Mouse (Mus musculus) limb, embryonic 10.5 days (tissue): ENCODE data around the gene Leng9. TPM values are rescaled to one million over a fixed set of nuclear protein-coding genes. Genes with fewer than 3 reads are reported as not detected.
"Not testable (repeated sequence)": the region's sequence is repeated elsewhere in the genome, so short reads cannot be mapped to it uniquely, and the experiment has no call there.

ENCODE experiments used
- DNase-seq: peaks from one replicate; pipeline ENCODE4 v3.0.0-alpha.2; 2017; ENCODE audit warnings: low spot score
- H3K27ac ChIP-seq: fragments of 300-500 bp; sonication (generic); 2 replicates; pipeline ENCODE4 v1.5.1; 2016; ENCODE audit warnings: mild to moderate bottlenecking
- H3K27me3 ChIP-seq: fragments of 300-500 bp; sonication (generic); 2 replicates; pipeline ENCODE4 v1.6.1; 2016; ENCODE audit warnings: low read depth, mild to moderate bottlenecking; ENCODE audit not compliant: poor library complexity, severe bottlenecking
- H3K36me3 ChIP-seq: fragments of 300-500 bp; sonication (generic); 2 replicates; pipeline ENCODE4 v1.6.1; 2016; ENCODE audit warnings: mild to moderate bottlenecking, moderate library complexity
- H3K4me1 ChIP-seq: fragments of 300-500 bp; sonication (generic); 2 replicates; pipeline ENCODE4 v1.6.1; 2016
- H3K4me3 ChIP-seq: fragments of 300-500 bp; sonication (generic); 2 replicates; pipeline ENCODE4 v1.5.1; 2016; ENCODE audit warnings: mild to moderate bottlenecking, moderate library complexity
- H3K9me3 ChIP-seq: fragments of 300-500 bp; sonication (generic); replicated peaks from 2 replicates; pipeline ENCODE4 v1.6.1; 2016; ENCODE audit warnings: mild to moderate bottlenecking
- WGBS: fragments of 180-500 bp; shearing (Covaris S2); methylation state at CpG from one replicate; pipeline ENCODE4 v1.1.7; 2016; 5-methylcytosine and 5-hydroxymethylcytosine counted together
- polyA plus RNA-seq: library from polyadenylated mRNA; unstranded; fragments of >200 nt; fragmentation: Nextera tagmentation; extraction: Ambion mirVana; gene quantifications from 2 replicates; pipeline ENCODE4 v1.2.1, GENCODE M21; 2016

The Leng9 gene
- polyA plus RNA-seq, result 1.2 and 2.0 TPM in 2 replicates

- Histone ChIP-seq H3K4me1 (peaks cover 26% of the 10 kb centered on the region), H3K27ac (peak within 1 kb of the TSS; percentile 81), H3K27me3 (peaks cover 41% of the 10 kb centered on the region), H3K4me3 (peak within 1 kb of the TSS; percentile 74), H3K9me3 (no peaks in the 10 kb centered on the region), H3K36me3 (peaks cover 41% of the 10 kb centered on the region)
- WGBS, result 2% methylated on average over 14 of the region's 14 CpGs
- no peak for DNase-seq
Observed at GRCm38 (mm10) chr7:4150059-4150541, at the start of gene Leng9. TSS of gene Leng9 (minus strand) at chr7:4150374.

DNA sequence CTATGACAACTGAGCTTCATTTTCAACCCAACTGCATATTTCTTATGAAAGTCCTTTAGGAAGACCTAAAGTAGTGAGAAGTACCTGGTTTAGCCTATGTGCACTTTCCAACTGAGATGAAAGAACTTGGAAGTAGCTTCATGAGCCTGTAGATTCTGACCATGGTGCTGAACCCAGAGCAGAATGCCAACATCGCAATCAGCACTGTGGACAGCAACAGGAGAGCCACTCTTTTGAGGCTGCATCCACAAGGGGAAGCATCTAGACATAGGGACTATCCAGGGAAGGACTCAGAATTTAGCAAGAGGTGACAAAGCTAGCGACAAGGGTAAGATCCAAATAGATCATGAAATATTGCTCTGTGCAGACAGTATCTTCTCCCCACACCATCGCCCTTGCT is 28.3 kb upstream of the Leng9 start:
- H3K9me3 ChIP-seq, result no peaks in the 10 kb centered on the region
- H3K27ac ChIP-seq, result no peak overlapping the region
- H3K36me3 ChIP-seq, result no peaks in the 10 kb centered on the region
- WGBS, result 47% methylated on average over 3 of the region's 3 CpGs
- H3K4me1 ChIP-seq, result no peaks in the 10 kb centered on the region
- peak; percentile 49 for DNase-seq
- no peaks in the 10 kb centered on the region for H3K27me3 ChIP-seq
- H3K4me3 ChIP-seq, result no peak overlapping the region

DNA sequence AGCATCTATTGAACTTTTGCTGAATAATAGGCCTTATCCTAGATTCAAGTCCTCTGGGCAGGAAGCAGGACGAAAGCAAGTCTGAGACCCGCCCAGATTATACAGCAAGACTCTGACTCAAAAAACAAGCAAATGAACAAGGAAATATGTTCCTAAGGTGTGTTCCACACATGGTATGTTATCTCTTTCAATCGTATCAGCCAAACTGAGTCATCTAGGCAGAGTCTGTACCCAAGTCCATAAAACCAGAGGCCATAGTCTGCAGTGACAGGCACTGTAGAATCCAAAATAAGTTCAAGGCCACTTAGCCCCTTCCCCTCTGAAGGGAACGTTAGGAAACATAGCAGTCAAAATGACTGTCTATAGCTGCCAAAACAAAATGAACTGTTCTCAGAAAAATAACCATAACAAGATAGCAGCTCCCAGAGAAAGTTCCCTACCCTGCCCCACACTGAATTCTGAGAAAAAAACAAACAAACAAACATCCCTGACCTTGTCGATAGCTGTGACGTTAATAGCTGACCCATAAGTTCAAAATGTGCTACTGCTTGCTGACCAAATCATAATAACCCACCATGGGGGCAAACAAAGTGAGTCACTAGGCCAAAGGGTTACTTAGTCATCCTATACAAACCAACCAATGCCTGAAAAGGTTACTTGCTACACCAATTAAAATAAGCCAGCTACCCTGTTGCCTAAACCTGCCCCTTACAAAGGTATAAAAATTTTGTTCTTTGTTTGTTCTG is 20.2 kb upstream of the Leng9 start:
- no peaks in the 10 kb centered on the region for H3K9me3 ChIP-seq
- H3K4me3 ChIP-seq, result no peak overlapping the region
- no peaks in the 10 kb centered on the region for H3K36me3 ChIP-seq
- DNase-seq, result no peak
- no peaks in the 10 kb centered on the region; the same call in 1 of the 2 replicates for H3K4me1 ChIP-seq
- WGBS, result 88% methylated on average over 6 of the region's 6 CpGs
- no peaks in the 10 kb centered on the region for H3K27me3 ChIP-seq
- no peak overlapping the region for H3K27ac ChIP-seq

- no peak overlapping the region for H3K4me3 ChIP-seq
- H3K36me3 ChIP-seq, result no peaks in the 10 kb centered on the region
- no peaks in the 10 kb centered on the region for H3K9me3 ChIP-seq
- DNase-seq, result no peak
- H3K27me3 ChIP-seq, result no peaks in the 10 kb centered on the region
- no peak overlapping the region for H3K27ac ChIP-seq
- H3K4me1 ChIP-seq, result peaks cover 24% of the 10 kb centered on the region
Observed at GRCm38 (mm10) chr7:4167098-4167497, 16.9 kb upstream of the Leng9 start.

GRCm38 (mm10) chr7:4165286-4165685 is 15.1 kb upstream of the Leng9 start:
- Histone ChIP-seq H3K27ac (peak overlapping the region; percentile 86), H3K9me3 (no peaks in the 10 kb centered on the region), H3K4me3 (peak overlapping the region; percentile 62), H3K27me3 (no peaks in the 10 kb centered on the region), H3K4me1 (peaks cover 24% of the 10 kb centered on the region), H3K36me3 (no peaks in the 10 kb centered on the region)
- no peak for DNase-seq
- WGBS, result 20% methylated on average over 3 of the region's 3 CpGs

GRCm38 (mm10) chr7:4164090-4164910 is 14.1 kb upstream of the Leng9 start, which contains the start of gene Cdc42ep5:
TSS of gene Cdc42ep5 (minus strand) at chr7:4164860.
- no peaks in the 10 kb centered on the region for H3K36me3 ChIP-seq
- H3K27ac ChIP-seq, result peak within 1 kb of the TSS; percentile 86
- peaks cover 24% of the 10 kb centered on the region for H3K4me1 ChIP-seq
- peak within 1 kb of the TSS; percentile 62 for H3K4me3 ChIP-seq
- WGBS, result under 1% methylated on average over 19 of the region's 20 CpGs
- peak; percentile 77 for DNase-seq
- H3K27me3 ChIP-seq, result no peaks in the 10 kb centered on the region
- H3K9me3 ChIP-seq, result no peaks in the 10 kb centered on the region

DNA sequence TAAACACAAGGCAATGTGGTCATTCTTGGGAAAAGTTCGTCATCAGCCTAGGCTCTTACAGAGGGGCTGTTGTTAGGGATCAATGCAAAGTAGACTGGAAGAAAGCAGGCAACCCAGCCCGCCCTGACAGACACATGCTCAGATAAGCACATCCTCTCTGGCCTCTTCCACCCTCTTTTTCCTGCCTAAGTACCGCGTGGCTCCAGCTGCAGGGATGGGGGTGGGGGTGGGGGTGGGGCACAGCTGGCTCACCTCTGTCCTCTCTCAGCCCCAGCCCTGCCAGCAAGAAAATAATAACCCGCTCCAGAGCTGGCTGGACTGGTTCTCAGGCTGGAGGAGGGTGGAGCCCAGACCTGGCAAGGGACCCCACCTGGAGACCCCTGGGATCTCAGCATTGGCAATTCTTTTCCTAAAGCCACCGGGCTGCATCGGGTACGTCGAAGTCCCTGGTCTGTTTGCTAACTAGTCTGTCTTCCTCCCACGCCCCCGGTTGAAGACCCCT is 13.4 kb upstream of the Leng9 start:
- Histone ChIP-seq H3K4me1 (peaks cover 24% of the 10 kb centered on the region), H3K9me3 (no peaks in the 10 kb centered on the region), H3K27ac (peak overlapping the region; percentile 86), H3K36me3 (no peaks in the 10 kb centered on the region), H3K27me3 (no peaks in the 10 kb centered on the region), H3K4me3 (peak overlapping the region; percentile 62)
- 2% methylated on average over 11 of the region's 11 CpGs for WGBS
- peak; percentile 60 for DNase-seq

DNA sequence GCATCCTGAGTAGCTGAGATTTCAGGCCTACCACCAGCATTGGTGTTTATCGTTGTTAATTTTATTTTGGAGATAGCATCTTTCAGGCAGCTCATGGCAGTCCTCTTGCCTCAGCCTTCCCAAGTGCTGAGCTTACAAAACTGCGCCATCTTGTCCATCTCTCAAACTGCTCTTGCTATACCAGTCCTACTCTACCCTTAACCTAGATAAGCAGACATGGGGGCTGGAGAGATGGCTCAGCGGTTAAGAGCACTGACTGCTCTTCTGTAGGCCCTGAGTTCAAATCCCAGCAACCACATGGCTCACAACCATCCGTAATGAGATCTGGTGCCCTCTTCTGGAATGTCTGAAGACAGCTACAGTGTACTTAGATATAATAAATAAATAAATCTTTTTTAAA is 11.4 kb upstream of the Leng9 start:
- 94% methylated on average over 4 of the region's 4 CpGs for WGBS
- H3K9me3 ChIP-seq, H3K4me3 ChIP-seq, H3K36me3 ChIP-seq, H3K27me3 ChIP-seq, DNase-seq, H3K27ac ChIP-seq: not testable (repeated sequence)
- H3K4me1 ChIP-seq, result peaks cover 24% of the 10 kb centered on the region

DNA sequence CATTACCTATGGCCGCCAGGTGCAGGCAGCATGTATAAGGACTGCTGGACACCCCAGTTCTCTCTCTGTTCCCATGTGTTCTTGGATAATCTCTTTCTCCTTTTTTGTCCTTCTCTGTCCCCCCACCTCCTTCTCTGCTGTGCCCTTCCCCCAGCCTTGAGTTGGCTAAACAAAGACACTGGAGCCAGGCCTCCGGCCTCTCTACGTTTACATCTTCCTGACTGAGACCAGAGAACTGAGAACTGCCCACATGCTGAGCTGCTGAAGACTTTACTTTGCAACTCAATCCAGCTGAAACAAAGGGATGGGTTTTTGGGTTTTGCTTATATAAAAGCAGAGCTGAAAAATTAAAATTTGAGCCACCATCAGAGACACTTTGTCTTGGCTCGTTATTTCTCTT is 4.8 kb upstream of the Leng9 start:
- H3K27ac ChIP-seq, result no peak overlapping the region
- no peak for DNase-seq
- H3K9me3 ChIP-seq, result no peaks in the 10 kb centered on the region

DNA sequence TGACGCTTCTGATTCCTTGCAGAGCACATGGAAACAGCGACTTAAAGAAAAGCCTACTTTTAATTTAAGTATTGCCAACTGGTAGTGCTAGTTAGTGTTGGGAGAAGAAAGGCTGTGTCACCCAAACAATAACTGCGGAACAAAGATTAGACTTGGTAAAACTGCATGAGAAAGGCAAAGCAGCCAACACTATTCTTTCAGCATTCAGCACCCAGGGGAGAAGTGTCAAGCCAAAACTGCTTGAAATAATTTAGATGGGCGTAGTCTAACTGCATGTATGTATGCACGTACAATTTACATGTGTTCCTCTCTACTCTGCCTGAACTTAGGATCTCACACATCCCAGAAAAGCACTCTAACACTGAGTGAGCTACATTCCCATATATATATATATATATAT is 4.2 kb upstream of the Leng9 start:
- Histone ChIP-seq H3K27me3 (peaks cover 41% of the 10 kb centered on the region), H3K4me3 (no peak overlapping the region), H3K4me1 (peaks cover 12% of the 10 kb centered on the region), H3K9me3 (no peaks in the 10 kb centered on the region), H3K36me3 (peaks cover 4% of the 10 kb centered on the region; the same call in 1 of the 2 replicates), H3K27ac (no peak overlapping the region)
- no peak for DNase-seq
- WGBS, result 83% methylated on average over 5 of the region's 5 CpGs

More for the DNA sequence above, 4.8 kb upstream of the Leng9 start:
- 51% methylated on average over 4 of the region's 4 CpGs for WGBS
- Histone ChIP-seq H3K4me1 (peaks cover 10% of the 10 kb centered on the region), H3K36me3 (peaks cover 4% of the 10 kb centered on the region; the same call in 1 of the 2 replicates), H3K27me3 (peaks cover 39% of the 10 kb centered on the region), H3K4me3 (no peak overlapping the region)

GRCm38 (mm10) chr7:4151241-4151640 is 1.1 kb upstream of the Leng9 start:
- peaks cover 30% of the 10 kb centered on the region for H3K36me3 ChIP-seq
- H3K27me3 ChIP-seq, result peaks cover 41% of the 10 kb centered on the region
- peaks cover 26% of the 10 kb centered on the region for H3K4me1 ChIP-seq
- WGBS, result 14% methylated on average over 22 of the region's 22 CpGs
- H3K4me3 ChIP-seq, result no peak overlapping the region
- DNase-seq, result no peak
- H3K27ac ChIP-seq, result no peak overlapping the region
- H3K9me3 ChIP-seq, result no peaks in the 10 kb centered on the region

- peaks cover 26% of the 10 kb centered on the region for H3K4me1 ChIP-seq
- no peak for DNase-seq
- H3K36me3 ChIP-seq, result peaks cover 34% of the 10 kb centered on the region
- WGBS, result 9% methylated on average over 14 of the region's 14 CpGs
- H3K27ac ChIP-seq, result no peak overlapping the region
- no peaks in the 10 kb centered on the region for H3K9me3 ChIP-seq
- H3K4me3 ChIP-seq, result peak overlapping the region; percentile 74
- H3K27me3 ChIP-seq, result peaks cover 41% of the 10 kb centered on the region
Observed at GRCm38 (mm10) chr7:4150811-4151221, 642 bp upstream of the Leng9 start.
